Comparison of ENCODE assay signal across 1 mouse cellular context in the genomic region with DNA sequence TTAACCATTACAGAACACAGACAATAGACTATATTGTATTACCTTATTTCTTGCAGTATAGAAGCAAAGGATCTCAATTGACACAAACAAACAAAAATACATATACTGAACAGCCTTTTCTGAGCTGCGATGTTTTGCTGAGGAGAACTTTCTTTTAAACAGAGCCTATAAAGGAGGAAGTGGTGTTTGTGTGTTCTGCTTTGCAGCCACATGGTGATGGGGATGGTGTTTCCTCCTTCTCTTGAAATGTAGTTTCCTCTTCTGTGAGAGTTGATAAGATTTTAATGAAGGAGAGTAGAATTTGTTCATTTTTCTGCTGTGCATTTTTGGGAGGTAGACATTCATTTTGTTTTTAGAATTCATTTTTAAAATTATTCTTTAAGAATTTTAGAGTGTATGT.
A peak's percentile ranks its signal among the peaks of the same experiment; 100 is the strongest.
TF ChIP-seq lines count a peak whose summit lies in the region.

No protein-coding gene starts in this region.

TF ChIP-seq in MEL, 35 proteins besides CTCF, POLR2A, EP300 and RAD21 (continued from another document):
- TF ChIP-seq MYC (IDR thresholded peaks at IDR 0.05; ENCODE audit: low read depth, low read length) (peak; percentile 99), GABPA (IDR thresholded peaks at IDR 0.05; ENCODE audit: low read depth, low read length) (no peak), POLR2AphosphoS2 (IDR thresholded peaks at IDR 0.05; ENCODE audit: low read length) (no peak), MAZ (IDR thresholded peaks at IDR 0.05; ENCODE audit: low read depth, low read length) (0 out of 2 replicates have a peak, but pooled peaks have one; percentile 58), NRF1 (IDR thresholded peaks at IDR 0.05; ENCODE audit: insufficient read depth, low read depth, low read length, poor library complexity, severe bottlenecking) (no peak), NELFE (IDR thresholded peaks at IDR 0.05; ENCODE audit: low read depth, low read length) (no peak), USF1 (IDR thresholded peaks at IDR 0.05; ENCODE audit: low read depth, low read length) (no peak), MAX (IDR thresholded peaks at IDR 0.05; ENCODE audit: low read length) (peak; percentile 93), RCOR1 (IDR thresholded peaks at IDR 0.05; ENCODE audit: low read depth, low read length) (peak; percentile 75), ZKSCAN1 (IDR thresholded peaks at IDR 0.05; ENCODE audit: low read depth, low read length) (no peak), UBTF (IDR thresholded peaks at IDR 0.05; ENCODE audit: borderline replicate concordance, insufficient read depth, low read depth, low read length) (no peak), USF2 (IDR thresholded peaks at IDR 0.05; ENCODE audit: borderline replicate concordance in 1 of 2, insufficient read depth in 1 of 2, low read depth in 1 of 2, low read length in 2 of 2) (no peak)
